ENCODE assay signal across 28 mouse cellular contexts in the genomic region with DNA sequence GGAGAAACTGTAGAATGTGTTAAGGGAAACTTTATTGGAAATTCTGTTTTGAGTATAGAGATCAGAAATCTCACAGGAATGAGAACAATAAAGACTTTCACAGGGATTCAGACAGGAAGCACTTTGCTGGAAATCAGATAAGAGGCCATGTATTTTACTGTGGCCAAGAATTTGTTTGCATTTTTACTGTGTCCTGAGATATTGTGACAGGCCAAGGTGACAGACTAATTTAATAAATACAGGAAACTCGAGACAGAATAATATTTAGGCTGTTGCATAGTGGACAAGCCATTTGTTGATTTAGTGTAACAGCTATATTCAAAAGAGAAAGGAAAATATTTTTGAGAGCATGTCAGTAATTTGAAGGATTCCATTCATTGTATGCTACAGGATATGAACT.
DNase-seq lines count a peak whose midpoint lies in the region; ATAC-seq and TF ChIP-seq lines count a peak whose summit lies in the region.
"Had no signal": no experiment of that assay in that cellular context is flagged by ENCODE, and none has a peak within 500 bp of the region (broad histone marks: within the 10 kb centered on the region; RNA-seq: fewer than 3 reads in every experiment).

No protein-coding gene starts in this region.

- TF ChIP-seq POLR2A in MEL (IDR thresholded peaks at IDR 0.05; ENCODE audit: control insufficient read depth in 1 of 2, insufficient read depth in 1 of 2, low read depth in 1 of 2, low read length in 2 of 2, poor library complexity in 1 of 2), result no peak

- 27% methylated on average over 1 of the region's 1 CpGs for WGBS in embryonic facial prominence, embryonic 11.5 days
- 41% methylated on average over 1 of the region's 1 CpGs for WGBS in embryonic facial prominence, embryonic 10.5 days
- WGBS in kidney, postnatal 0 days, result 31% methylated on average over 1 of the region's 1 CpGs
- WGBS in lung, embryonic 14.5 days, result 11% methylated on average over 1 of the region's 1 CpGs

- no peaks in the 10 kb centered on the region for H3K9me3 ChIP-seq in embryonic facial prominence, embryonic 11.5 days (replicated peaks; ENCODE audit: control insufficient read depth, low read length)
- no peaks in the 10 kb centered on the region for H3K9me3 ChIP-seq in embryonic facial prominence, embryonic 10.5 days
- H3K9me3 ChIP-seq in kidney, postnatal 0 days (replicated peaks; ENCODE audit: low read length), result no peaks in the 10 kb centered on the region
- no peaks in the 10 kb centered on the region for H3K9me3 ChIP-seq in lung, embryonic 14.5 days (ENCODE audit: low read depth, low read length)
- no peaks in the 10 kb centered on the region for H3K9me3 ChIP-seq in MEL (replicated peaks; ENCODE audit: insufficient read depth, low read length)
- H3K9me3 ChIP-seq: embryonic facial prominence, embryonic 12.5 days; forebrain, embryonic 12.5 days; forebrain, embryonic 15.5 days; heart, embryonic 12.5 days; heart, embryonic 15.5 days; hindbrain, embryonic 10.5 days; hindbrain, embryonic 13.5 days had no signal

- peak; percentile 8 for DNase-seq in embryonic facial prominence, embryonic 11.5 days (ENCODE audit: low spot score)
- no peak for DNase-seq in embryonic facial prominence, embryonic 10.5 days (ENCODE audit: low spot score)
- peak; percentile 65 for DNase-seq in kidney, postnatal 0 days (ENCODE audit: low spot score)
- no peak for DNase-seq in kidney, postnatal 25 days
- peak; percentile 32 for DNase-seq in lung, embryonic 14.5 days
- DNase-seq in lung, postnatal 10 days, result no peak
- peak; percentile 8 for DNase-seq in MEL (ENCODE audit: low read depth, low spot score)
- no peak for DNase-seq in thymus, postnatal 0 days (ENCODE audit: low spot score)
- DNase-seq: adrenal gland, adult 8-10 months; adrenal gland, postnatal 25 days; cerebellum, adult 18-20 months; cerebellum, adult 9-10 months; cerebellum, postnatal 14 days; gastrocnemius, postnatal 25 days; heart, adult 18-20 months; heart, postnatal 10 days; heart, postnatal 36 days had no signal

- H3K79me2 ChIP-seq in MEL (ENCODE audit: control insufficient read depth, insufficient read depth, low read length, poor library complexity), result no peaks in the 10 kb centered on the region

- H3K9ac ChIP-seq in embryonic facial prominence, embryonic 11.5 days (replicated peaks; ENCODE audit: low read length), result no peak overlapping the region
- H3K9ac ChIP-seq in kidney, postnatal 0 days (ENCODE audit: low read depth, low read length), result no peak overlapping the region
- H3K9ac ChIP-seq in lung, embryonic 14.5 days, result no peak overlapping the region
- no peak overlapping the region for H3K9ac ChIP-seq in MEL (ENCODE audit: control insufficient read depth, low read depth, low read length, poor library complexity, severe bottlenecking)
- H3K9ac ChIP-seq: embryonic facial prominence, embryonic 12.5 days; forebrain, embryonic 12.5 days; forebrain, embryonic 15.5 days; heart, embryonic 12.5 days; heart, embryonic 15.5 days; hindbrain, embryonic 13.5 days had no signal

- TF ChIP-seq CTCF in kidney, postnatal 0 days (IDR thresholded peaks at IDR 0.05; ENCODE audit: low read depth), result no peak
- no peak for TF ChIP-seq CTCF in lung, embryonic 14.5 days (IDR thresholded peaks at IDR 0.05; ENCODE audit: low read depth)
- TF ChIP-seq CTCF in MEL (IDR thresholded peaks at IDR 0.05 in 2 of 3, conservative IDR thresholded peaks at IDR 0.05 in 1 of 3; ENCODE audit: control insufficient read depth in 1 of 3, insufficient read depth in 1 of 3, low read depth in 2 of 3, low read length in 3 of 3, poor library complexity in 1 of 3, severe bottlenecking in 1 of 3), result no peak

- no peak for ATAC-seq in embryonic facial prominence, embryonic 11.5 days (replicated peaks; ENCODE audit: insufficient number of reproducible peaks, low FRiP score, low TSS enrichment, low read depth)
- ATAC-seq in kidney, postnatal 0 days (replicated peaks; ENCODE audit: low FRiP score, low read depth), result no peak
- ATAC-seq in lung, embryonic 14.5 days (ENCODE audit: insufficient read depth), result no peak
- ATAC-seq: activated CD4-positive, CD25-positive, alpha-beta regulatory T cell, adult 4 months; CD4-positive, CD25-positive, alpha-beta regulatory T cell, adult 4 months; forebrain, embryonic 15.5 days; hindbrain, embryonic 16.5 days had no signal

- no peaks in the 10 kb centered on the region for H3K4me1 ChIP-seq in embryonic facial prominence, embryonic 11.5 days (ENCODE audit: control insufficient read depth, insufficient read depth, low read length)
- no peaks in the 10 kb centered on the region for H3K4me1 ChIP-seq in embryonic facial prominence, embryonic 10.5 days
- no peaks in the 10 kb centered on the region for H3K4me1 ChIP-seq in kidney, postnatal 0 days (replicated peaks; ENCODE audit: insufficient read depth, low read length)
- no peaks in the 10 kb centered on the region for H3K4me1 ChIP-seq in lung, embryonic 14.5 days (ENCODE audit: insufficient read depth)
- peaks cover 0 to 6% of the 10 kb centered on the region in 2 experiments; a peak in 2 of 4 replicates for H3K4me1 ChIP-seq in MEL (ENCODE audit: control insufficient read depth in 1 of 2, insufficient read depth in 2 of 2, low read length in 2 of 2)
- H3K4me1 ChIP-seq: embryonic facial prominence, embryonic 12.5 days; forebrain, embryonic 12.5 days; forebrain, embryonic 15.5 days; heart, embryonic 12.5 days; heart, embryonic 15.5 days; hindbrain, embryonic 10.5 days; hindbrain, embryonic 13.5 days had no signal

- no peak; the same call in 1 of the 2 replicates for TF ChIP-seq RAD21 in MEL (IDR thresholded peaks at IDR 0.05; ENCODE audit: low read depth, low read length)

- H3K27me3 ChIP-seq in embryonic facial prominence, embryonic 11.5 days (ENCODE audit: control insufficient read depth, insufficient read depth, low read length), result no peaks in the 10 kb centered on the region
- H3K27me3 ChIP-seq in embryonic facial prominence, embryonic 10.5 days (replicated peaks; ENCODE audit: low read depth, poor library complexity, severe bottlenecking), result no peaks in the 10 kb centered on the region
- H3K27me3 ChIP-seq in kidney, postnatal 0 days (ENCODE audit: insufficient read depth, low read length), result no peaks in the 10 kb centered on the region
- H3K27me3 ChIP-seq in lung, embryonic 14.5 days (ENCODE audit: insufficient read depth, low read length), result no peaks in the 10 kb centered on the region
- H3K27me3 ChIP-seq in MEL (ENCODE audit: control insufficient read depth in 1 of 2, insufficient read depth in 2 of 2, low read length in 2 of 2), result no peaks in the 10 kb centered on the region
- H3K27me3 ChIP-seq: embryonic facial prominence, embryonic 12.5 days; forebrain, embryonic 12.5 days; forebrain, embryonic 15.5 days; heart, embryonic 12.5 days; heart, embryonic 15.5 days; hindbrain, embryonic 13.5 days had no signal

- no peaks in the 10 kb centered on the region for H3K36me3 ChIP-seq in embryonic facial prominence, embryonic 11.5 days (replicated peaks; ENCODE audit: control insufficient read depth, insufficient read depth, low read depth, low read length)
- H3K36me3 ChIP-seq in embryonic facial prominence, embryonic 10.5 days (replicated peaks), result no peaks in the 10 kb centered on the region
- H3K36me3 ChIP-seq in kidney, postnatal 0 days (ENCODE audit: insufficient read depth, low read length), result no peaks in the 10 kb centered on the region
- H3K36me3 ChIP-seq in lung, embryonic 14.5 days (ENCODE audit: insufficient read depth), result no peaks in the 10 kb centered on the region
- peaks cover 0 to 3% of the 10 kb centered on the region in 2 experiments; a peak in 2 of 4 replicates for H3K36me3 ChIP-seq in MEL (ENCODE audit: control insufficient read depth in 1 of 2, insufficient read depth in 2 of 2, low read length in 2 of 2)
- H3K36me3 ChIP-seq: embryonic facial prominence, embryonic 12.5 days; forebrain, embryonic 12.5 days; forebrain, embryonic 15.5 days; heart, embryonic 12.5 days; heart, embryonic 15.5 days; hindbrain, embryonic 10.5 days; hindbrain, embryonic 13.5 days had no signal

- no peak overlapping the region for H3K4me3 ChIP-seq in embryonic facial prominence, embryonic 11.5 days (ENCODE audit: low read depth, low read length)
- H3K4me3 ChIP-seq in embryonic facial prominence, embryonic 10.5 days, result no peak overlapping the region
- no peak overlapping the region for H3K4me3 ChIP-seq in kidney, postnatal 0 days (replicated peaks; ENCODE audit: low read depth, low read length)
- no peak overlapping the region for H3K4me3 ChIP-seq in lung, embryonic 14.5 days (ENCODE audit: low read depth, low read length)
- no peak overlapping the region for H3K4me3 ChIP-seq in MEL (ENCODE audit: control insufficient read depth in 1 of 2, insufficient read depth in 1 of 2, low read depth in 2 of 2, low read length in 2 of 2)
- H3K4me3 ChIP-seq: embryonic facial prominence, embryonic 12.5 days; erythroblast, embryonic 14.5 days; forebrain, embryonic 12.5 days; forebrain, embryonic 15.5 days; heart, embryonic 12.5 days; heart, embryonic 15.5 days; hindbrain, embryonic 10.5 days; hindbrain, embryonic 13.5 days had no signal

- H3K27ac ChIP-seq in embryonic facial prominence, embryonic 11.5 days (replicated peaks; ENCODE audit: low read depth, low read length), result no peak overlapping the region
- no peak overlapping the region for H3K27ac ChIP-seq in embryonic facial prominence, embryonic 10.5 days (replicated peaks)
- H3K27ac ChIP-seq in kidney, postnatal 0 days, result no peak overlapping the region
- H3K27ac ChIP-seq in lung, embryonic 14.5 days (ENCODE audit: low read depth), result no peak overlapping the region
- no peak overlapping the region for H3K27ac ChIP-seq in MEL (ENCODE audit: control insufficient read depth, low read depth, low read length)
- H3K27ac ChIP-seq: embryonic facial prominence, embryonic 12.5 days; forebrain, embryonic 12.5 days; forebrain, embryonic 15.5 days; heart, embryonic 15.5 days; hindbrain, embryonic 10.5 days; hindbrain, embryonic 13.5 days had no signal

- H3K4me2 ChIP-seq in embryonic facial prominence, embryonic 11.5 days (ENCODE audit: low read depth, low read length), result no peak overlapping the region
- H3K4me2 ChIP-seq in kidney, postnatal 0 days (ENCODE audit: low read length), result no peak overlapping the region
- no peak overlapping the region for H3K4me2 ChIP-seq in lung, embryonic 14.5 days
- H3K4me2 ChIP-seq: embryonic facial prominence, embryonic 12.5 days; forebrain, embryonic 12.5 days; forebrain, embryonic 15.5 days; heart, embryonic 12.5 days; heart, embryonic 15.5 days; hindbrain, embryonic 13.5 days had no signal

- TF ChIP-seq EP300 in MEL (IDR thresholded peaks at IDR 0.05; ENCODE audit: low read depth in 1 of 2, low read length in 2 of 2), result 0 out of 4 replicates have a peak, but pooled peaks of 1 of the 2 experiments have one; percentile 25

TF ChIP-seq in MEL, 35 proteins besides CTCF, POLR2A, EP300 and RAD21:
- TF ChIP-seq SIN3A (IDR thresholded peaks at IDR 0.05; ENCODE audit: low read length), result no peak
- TF ChIP-seq GATA1 (IDR thresholded peaks at IDR 0.05; ENCODE audit: low read depth, low read length), result 0 out of 2 replicates have a peak, but pooled peaks have one; percentile 58
- no peak for TF ChIP-seq NRF1 (IDR thresholded peaks at IDR 0.05; ENCODE audit: insufficient read depth, low read depth, low read length, poor library complexity, severe bottlenecking)

Comparison
In these comparisons a context has a peak if more than half of its experiments do, and no peak if none do; other contexts are left out.
1. DNase-seq: peak in embryonic facial prominence, embryonic 11.5 days (single experiment), kidney, postnatal 0 days (single experiment), lung, embryonic 14.5 days (single experiment) and MEL (single experiment); none in embryonic facial prominence, embryonic 10.5 days (single experiment), kidney, postnatal 25 days (0 of 2), lung, postnatal 10 days (single experiment) and thymus, postnatal 0 days (single experiment).